Comparison of ENCODE assay signal across 19 mouse cellular contexts in the genomic region with DNA sequence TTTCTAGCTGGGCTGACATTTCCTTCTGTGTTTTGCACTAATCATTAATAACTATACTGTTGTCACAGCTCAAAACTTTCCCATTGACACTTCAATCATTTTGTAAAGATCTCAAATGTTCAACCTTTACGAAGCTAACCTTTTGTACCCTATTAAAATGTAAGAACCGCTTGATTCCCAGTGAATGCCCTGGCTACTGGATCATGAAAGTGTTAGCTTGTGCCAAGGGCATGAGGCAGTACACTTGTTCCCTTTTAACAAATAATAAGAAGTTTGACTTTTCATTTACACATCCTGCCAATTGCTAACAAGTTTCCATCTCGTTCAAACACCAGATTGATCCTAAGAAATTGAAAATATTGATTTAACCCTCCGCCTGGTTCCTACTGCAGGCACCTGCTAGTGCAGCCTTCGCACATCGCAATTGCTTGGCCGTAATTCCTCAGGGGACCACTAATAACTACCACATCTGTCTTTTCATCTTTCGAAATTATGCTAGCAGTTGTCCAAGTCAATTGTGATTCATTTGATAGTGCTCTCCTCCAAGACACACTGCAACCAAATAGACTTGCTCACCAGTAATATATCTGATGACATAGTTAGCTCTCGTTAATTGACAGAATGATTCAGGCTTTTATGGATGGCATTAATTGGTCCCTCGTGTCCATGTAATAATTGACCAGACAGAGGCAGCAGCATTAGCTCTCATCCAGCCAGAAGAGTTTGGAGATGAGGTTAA.
A peak's percentile ranks its signal among the peaks of the same experiment; 100 is the strongest.
DNase-seq lines count a peak whose midpoint lies in the region; ATAC-seq lines count a peak whose summit lies in the region.
"Had no signal": no experiment of that assay in that cellular context is flagged by ENCODE, and none has a peak within 500 bp of the region (broad histone marks: within the 10 kb centered on the region; RNA-seq: fewer than 3 reads in every experiment).

No protein-coding gene starts in this region.

- no peak overlapping the region for H3K4me3 ChIP-seq in hindbrain, embryonic 13.5 days
- H3K4me3 ChIP-seq in hindbrain, embryonic 10.5 days = no peak overlapping the region
- no peak overlapping the region for H3K4me3 ChIP-seq in midbrain, embryonic 13.5 days (replicated peaks)
- H3K4me3 ChIP-seq in midbrain, embryonic 15.5 days = no peak overlapping the region
- no peak overlapping the region for H3K4me3 ChIP-seq in neural tube, embryonic 14.5 days (ENCODE audit: low read depth, low read length)
- H3K4me3 ChIP-seq: heart, embryonic 10.5 days; left cerebral cortex, adult 2 months; midbrain, embryonic 10.5 days had no signal

- peaks cover 59% of the 10 kb centered on the region for H3K4me1 ChIP-seq in hindbrain, embryonic 13.5 days (replicated peaks)
- peaks cover 43% of the 10 kb centered on the region for H3K4me1 ChIP-seq in hindbrain, embryonic 10.5 days (replicated peaks)
- peaks cover 47% of the 10 kb centered on the region for H3K4me1 ChIP-seq in midbrain, embryonic 13.5 days (replicated peaks)
- peaks cover 24% of the 10 kb centered on the region for H3K4me1 ChIP-seq in midbrain, embryonic 15.5 days
- H3K4me1 ChIP-seq in neural tube, embryonic 14.5 days (ENCODE audit: control insufficient read depth, insufficient read depth, low read length) = peaks cover 17% of the 10 kb centered on the region; the same call in 1 of the 2 replicates

- no peak for DNase-seq in hindbrain, embryonic 10.5 days (ENCODE audit: low spot score)
- DNase-seq in MN1 (ENCODE audit: low spot score) = peak; percentile 78
- DNase-seq in adrenal gland, postnatal 25 days = no peak
- DNase-seq: adrenal gland, adult 2 months; cerebellum, adult 18-20 months; cerebellum, postnatal 14 days; kidney, postnatal 4 days; layer of hippocampus, adult 9-11 months; right cerebral cortex, adult 18-20 months; right cerebral cortex, postnatal 4 days; thymus, postnatal 14 days had no signal

- 0 out of 2 replicates have a peak, but pooled peaks have one; percentile 21 for ATAC-seq in hindbrain, embryonic 13.5 days (ENCODE audit: low FRiP score)
- ATAC-seq in midbrain, embryonic 13.5 days = peak; percentile 32; the same call in 1 of the 2 replicates
- ATAC-seq in midbrain, embryonic 15.5 days (replicated peaks) = no peak
- peak; percentile 42; the same call in 1 of the 2 replicates for ATAC-seq in neural tube, embryonic 14.5 days (ENCODE audit: low read depth)

- WGBS in hindbrain, embryonic 13.5 days = 49% methylated on average over 10 of the region's 10 CpGs
- WGBS in hindbrain, embryonic 10.5 days = 82% methylated on average over 10 of the region's 10 CpGs
- 67% methylated on average over 10 of the region's 10 CpGs for WGBS in midbrain, embryonic 13.5 days
- WGBS in midbrain, embryonic 15.5 days = 56% methylated on average over 10 of the region's 10 CpGs
- WGBS in neural tube, embryonic 14.5 days = 44% methylated on average over 10 of the region's 10 CpGs

- H3K36me3 ChIP-seq in hindbrain, embryonic 13.5 days = no peaks in the 10 kb centered on the region
- H3K36me3 ChIP-seq in hindbrain, embryonic 10.5 days = peaks cover 4% of the 10 kb centered on the region; the same call in 1 of the 2 replicates
- H3K36me3 ChIP-seq in midbrain, embryonic 13.5 days = no peaks in the 10 kb centered on the region
- H3K36me3 ChIP-seq in midbrain, embryonic 15.5 days (replicated peaks) = no peaks in the 10 kb centered on the region
- H3K36me3 ChIP-seq in neural tube, embryonic 14.5 days (ENCODE audit: control insufficient read depth, insufficient read depth, low read length) = no peaks in the 10 kb centered on the region
- H3K36me3 ChIP-seq: heart, embryonic 10.5 days; midbrain, embryonic 10.5 days had no signal

- no peak overlapping the region for H3K4me2 ChIP-seq in hindbrain, embryonic 13.5 days
- H3K4me2 ChIP-seq in midbrain, embryonic 13.5 days (replicated peaks) = no peak overlapping the region
- no peak overlapping the region for H3K4me2 ChIP-seq in midbrain, embryonic 15.5 days
- no peak overlapping the region for H3K4me2 ChIP-seq in neural tube, embryonic 14.5 days (ENCODE audit: low read depth, low read length)

- H3K9me3 ChIP-seq in hindbrain, embryonic 13.5 days = no peaks in the 10 kb centered on the region
- H3K9me3 ChIP-seq in hindbrain, embryonic 10.5 days = no peaks in the 10 kb centered on the region
- H3K9me3 ChIP-seq in midbrain, embryonic 13.5 days = no peaks in the 10 kb centered on the region
- no peaks in the 10 kb centered on the region for H3K9me3 ChIP-seq in midbrain, embryonic 15.5 days
- H3K9me3 ChIP-seq in neural tube, embryonic 14.5 days (ENCODE audit: control insufficient read depth, low read length) = no peaks in the 10 kb centered on the region
- H3K9me3 ChIP-seq: heart, embryonic 10.5 days; midbrain, embryonic 10.5 days had no signal

- H3K27me3 ChIP-seq in hindbrain, embryonic 13.5 days = no peaks in the 10 kb centered on the region; the same call in 1 of the 2 replicates
- H3K27me3 ChIP-seq in hindbrain, embryonic 10.5 days (ENCODE audit: insufficient read depth, poor library complexity, severe bottlenecking) = no peaks in the 10 kb centered on the region
- no peaks in the 10 kb centered on the region for H3K27me3 ChIP-seq in midbrain, embryonic 13.5 days
- H3K27me3 ChIP-seq in midbrain, embryonic 15.5 days (replicated peaks) = no peaks in the 10 kb centered on the region
- no peaks in the 10 kb centered on the region; the same call in 1 of the 2 replicates for H3K27me3 ChIP-seq in neural tube, embryonic 14.5 days (ENCODE audit: control insufficient read depth, insufficient read depth, low read length)

- no peak overlapping the region for H3K9ac ChIP-seq in hindbrain, embryonic 13.5 days
- H3K9ac ChIP-seq in midbrain, embryonic 13.5 days (replicated peaks) = no peak overlapping the region
- no peak overlapping the region for H3K9ac ChIP-seq in midbrain, embryonic 15.5 days
- no peak overlapping the region for H3K9ac ChIP-seq in neural tube, embryonic 14.5 days (replicated peaks; ENCODE audit: low read depth, low read length)

- no peak overlapping the region for H3K27ac ChIP-seq in hindbrain, embryonic 13.5 days
- H3K27ac ChIP-seq in hindbrain, embryonic 10.5 days = no peak overlapping the region
- no peak overlapping the region for H3K27ac ChIP-seq in midbrain, embryonic 13.5 days
- H3K27ac ChIP-seq in midbrain, embryonic 15.5 days = no peak overlapping the region
- H3K27ac ChIP-seq in neural tube, embryonic 14.5 days (ENCODE audit: low read depth, low read length) = no peak overlapping the region
- H3K27ac ChIP-seq: heart, embryonic 10.5 days; left cerebral cortex, adult 2 months; macrophage; midbrain, embryonic 10.5 days had no signal
